Mouse (Mus musculus): ENCODE data around the gene 9130230L23Rik. TPM values are rescaled to one million over a fixed set of nuclear protein-coding genes. Genes with fewer than 3 reads are reported as not detected.

9130230L23Rik gene
- polyA plus RNA-seq, 1 experiment = not detected

GRCm38 (mm10) chr5:65950236-65950635, 53.8 kb downstream of the 9130230L23Rik start:
- no peaks in the 10 kb centered on the region for H3K36me3 ChIP-seq (ENCODE audit: control insufficient read depth)
- no peaks in the 10 kb centered on the region for H3K27me3 ChIP-seq (ENCODE audit: control insufficient read depth)
- no peak overlapping the region for H3K4me3 ChIP-seq (replicated peaks)
- no peaks in the 10 kb centered on the region for H3K9me3 ChIP-seq (ENCODE audit: control insufficient read depth, low read length)
- peaks cover 2% of the 10 kb centered on the region for H3K4me1 ChIP-seq (ENCODE audit: control insufficient read depth)
- TF ChIP-seq TAL1 (IDR thresholded peaks at IDR 0.05; ENCODE audit: low read length) (no peak), GATA1 (IDR thresholded peaks at IDR 0.05; ENCODE audit: low read length) (no peak)

- Histone ChIP-seq H3K4me1 (ENCODE audit: control insufficient read depth) (peaks cover 2% of the 10 kb centered on the region; the same call in 1 of the 2 replicates), H3K27me3 (ENCODE audit: control insufficient read depth) (no peaks in the 10 kb centered on the region), H3K4me3 (replicated peaks) (no peak overlapping the region), H3K9me3 (ENCODE audit: control insufficient read depth, low read length) (no peaks in the 10 kb centered on the region), H3K36me3 (ENCODE audit: control insufficient read depth) (no peaks in the 10 kb centered on the region)
- no peak for TF ChIP-seq GATA1 (IDR thresholded peaks at IDR 0.05; ENCODE audit: low read length)
- TF ChIP-seq TAL1 (IDR thresholded peaks at IDR 0.05; ENCODE audit: low read length) = no peak
Measured at GRCm38 (mm10) chr5:65949822-65950221, 54.3 kb downstream of the 9130230L23Rik start.

- no peak overlapping the region for H3K4me3 ChIP-seq (replicated peaks)
- no peaks in the 10 kb centered on the region for H3K27me3 ChIP-seq (ENCODE audit: control insufficient read depth)
- TF ChIP-seq GATA1 (IDR thresholded peaks at IDR 0.05; ENCODE audit: low read length) (no peak), TAL1 (IDR thresholded peaks at IDR 0.05; ENCODE audit: low read length) (no peak)
Measured at GRCm38 (mm10) chr5:65941145-65941544, 62.9 kb downstream of the 9130230L23Rik start.

GRCm38 (mm10) chr5:65937998-65938715, 65.9 kb downstream of the 9130230L23Rik start:
- Histone ChIP-seq H3K27me3 (ENCODE audit: control insufficient read depth) (no peaks in the 10 kb centered on the region), H3K36me3 (ENCODE audit: control insufficient read depth) (no peaks in the 10 kb centered on the region), H3K9me3 (ENCODE audit: control insufficient read depth, low read length) (no peaks in the 10 kb centered on the region), H3K4me3 (replicated peaks) (no peak overlapping the region), H3K4me1 (ENCODE audit: control insufficient read depth) (no peaks in the 10 kb centered on the region)
- TF ChIP-seq GATA1 (IDR thresholded peaks at IDR 0.05; ENCODE audit: low read length) = no peak
- no peak for TF ChIP-seq TAL1 (IDR thresholded peaks at IDR 0.05; ENCODE audit: low read length)

More at GRCm38 (mm10) chr5:65941145-65941544, 62.9 kb downstream of the 9130230L23Rik start:
- Histone ChIP-seq H3K4me1 (ENCODE audit: control insufficient read depth) (no peaks in the 10 kb centered on the region), H3K9me3 (ENCODE audit: control insufficient read depth, low read length) (no peaks in the 10 kb centered on the region), H3K36me3 (ENCODE audit: control insufficient read depth) (no peaks in the 10 kb centered on the region)

GRCm38 (mm10) chr5:65937011-65937726, 66.9 kb downstream of the 9130230L23Rik start:
- Histone ChIP-seq H3K9me3 (ENCODE audit: control insufficient read depth, low read length) (no peaks in the 10 kb centered on the region), H3K36me3 (ENCODE audit: control insufficient read depth) (no peaks in the 10 kb centered on the region), H3K4me3 (replicated peaks) (no peak overlapping the region), H3K27me3 (ENCODE audit: control insufficient read depth) (no peaks in the 10 kb centered on the region), H3K4me1 (ENCODE audit: control insufficient read depth) (no peaks in the 10 kb centered on the region)
- no peak for TF ChIP-seq GATA1 (IDR thresholded peaks at IDR 0.05; ENCODE audit: low read length)
- no peak for TF ChIP-seq TAL1 (IDR thresholded peaks at IDR 0.05; ENCODE audit: low read length)

- Histone ChIP-seq H3K27me3 (ENCODE audit: control insufficient read depth) (no peaks in the 10 kb centered on the region), H3K9me3 (ENCODE audit: control insufficient read depth, low read length) (no peaks in the 10 kb centered on the region), H3K4me1 (ENCODE audit: control insufficient read depth) (no peaks in the 10 kb centered on the region), H3K36me3 (ENCODE audit: control insufficient read depth) (no peaks in the 10 kb centered on the region), H3K4me3 (replicated peaks) (no peak within 1 kb of the TSS)
- TF ChIP-seq TAL1 (IDR thresholded peaks at IDR 0.05; ENCODE audit: low read length) = no peak
- no peak for TF ChIP-seq GATA1 (IDR thresholded peaks at IDR 0.05; ENCODE audit: low read length)
Measured at GRCm38 (mm10) chr5:65934783-65935182, 69.3 kb downstream of the 9130230L23Rik start, which contains the start of gene Chrna9. Gene Chrna9 (plus strand): TSS chr5:65934921.

GRCm38 (mm10) chr5:65933764-65934163, 70.3 kb downstream of the 9130230L23Rik start:
- Histone ChIP-seq H3K36me3 (ENCODE audit: control insufficient read depth) (no peaks in the 10 kb centered on the region), H3K4me1 (ENCODE audit: control insufficient read depth) (no peaks in the 10 kb centered on the region), H3K4me3 (replicated peaks) (no peak overlapping the region), H3K27me3 (ENCODE audit: control insufficient read depth) (no peaks in the 10 kb centered on the region), H3K9me3 (ENCODE audit: control insufficient read depth, low read length) (no peaks in the 10 kb centered on the region)
- TF ChIP-seq TAL1 (IDR thresholded peaks at IDR 0.05; ENCODE audit: low read length) (no peak), GATA1 (IDR thresholded peaks at IDR 0.05; ENCODE audit: low read length) (no peak)

- H3K36me3 ChIP-seq (ENCODE audit: control insufficient read depth) = no peaks in the 10 kb centered on the region
- TF ChIP-seq TAL1 (IDR thresholded peaks at IDR 0.05; ENCODE audit: low read length) = no peak
- no peak for TF ChIP-seq GATA1 (IDR thresholded peaks at IDR 0.05; ENCODE audit: low read length)
- H3K4me1 ChIP-seq (ENCODE audit: control insufficient read depth) = no peaks in the 10 kb centered on the region
Measured at GRCm38 (mm10) chr5:65933258-65933657, 70.8 kb downstream of the 9130230L23Rik start.

GRCm38 (mm10) chr5:65930171-65930570, 73.9 kb downstream of the 9130230L23Rik start:
- TF ChIP-seq TAL1 (IDR thresholded peaks at IDR 0.05; ENCODE audit: low read length) (no peak), GATA1 (IDR thresholded peaks at IDR 0.05; ENCODE audit: low read length) (no peak)
- H3K9me3 ChIP-seq (ENCODE audit: control insufficient read depth, low read length) = no peaks in the 10 kb centered on the region
- no peaks in the 10 kb centered on the region for H3K27me3 ChIP-seq (ENCODE audit: control insufficient read depth)
- no peaks in the 10 kb centered on the region for H3K4me1 ChIP-seq (ENCODE audit: control insufficient read depth)
- H3K4me3 ChIP-seq (replicated peaks) = no peak overlapping the region
- no peaks in the 10 kb centered on the region for H3K36me3 ChIP-seq (ENCODE audit: control insufficient read depth)

More at GRCm38 (mm10) chr5:65933258-65933657, 70.8 kb downstream of the 9130230L23Rik start:
- H3K27me3 ChIP-seq (ENCODE audit: control insufficient read depth) = no peaks in the 10 kb centered on the region
- H3K9me3 ChIP-seq (ENCODE audit: control insufficient read depth, low read length) = no peaks in the 10 kb centered on the region
- H3K4me3 ChIP-seq (replicated peaks) = no peak overlapping the region

Other genes with a start within 250 kb of the 9130230L23Rik start
- 0.20 and 0.42 TPM in 2 replicates for gene N4bp2, start 240.8 kb downstream of the 9130230L23Rik start, polyA plus RNA-seq (2012)
- gene Rhoh, start 143.1 kb downstream of the 9130230L23Rik start, polyA plus RNA-seq (2012) = not detected in 2 replicates
- gene Chrna9, start 69.4 kb downstream of the 9130230L23Rik start, polyA plus RNA-seq (2012) = not detected in 2 replicates
- gene Rbm47, start 168.8 kb upstream of the 9130230L23Rik start, polyA plus RNA-seq (2012) = 0.05 and 0.08 TPM in 2 replicates